Mouse (Mus musculus) hindlimb bud, embryonic 11.5 days (tissue): ENCODE results near the gene Pcca.

ENCODE experiments used
- DNase-seq: peaks from one replicate; pipeline ENCODE4 v3.0.0-alpha.2; 2012; ENCODE audit warnings: low read depth, low spot score; ENCODE audit errors: extremely low spot score

The Pcca gene

GRCm38 (mm10) chr14:122534017-122534924, at the start of gene Pcca:
Gene Pcca, plus strand, starts transcription at chr14:122534324.
- DNase-seq = peak; percentile 91

- DNase-seq = no peak
These were observed 49.7 kb upstream of the Pcca start for GRCm38 (mm10) chr14:122484458-122484843.

GRCm38 (mm10) chr14:122484844-122485551, 49.1 kb upstream of the Pcca start:
- no peak for DNase-seq

GRCm38 (mm10) chr14:122485635-122486181, 48.4 kb upstream of the Pcca start:
- DNase-seq = no peak

GRCm38 (mm10) chr14:122486611-122487010, 47.5 kb upstream of the Pcca start:
- DNase-seq = no peak

- no peak for DNase-seq
These were observed 46.8 kb upstream of the Pcca start for GRCm38 (mm10) chr14:122487366-122487765.

- no peak for DNase-seq
These were observed 45.1 kb upstream of the Pcca start for GRCm38 (mm10) chr14:122489041-122489440.

GRCm38 (mm10) chr14:122489686-122490414, 44.3 kb upstream of the Pcca start:
- no peak for DNase-seq

GRCm38 (mm10) chr14:122490441-122491328, 43.4 kb upstream of the Pcca start, which contains the start of gene Gm10837:
Gene Gm10837, plus strand, starts transcription at chr14:122490586.
- DNase-seq = no peak

GRCm38 (mm10) chr14:122491521-122491920, 42.6 kb upstream of the Pcca start:
- DNase-seq = no peak

GRCm38 (mm10) chr14:122492015-122492414, 42.1 kb upstream of the Pcca start:
- no peak for DNase-seq

GRCm38 (mm10) chr14:122509058-122509457, 25.1 kb upstream of the Pcca start:
- no peak for DNase-seq

- DNase-seq = no peak
These were observed 22.6 kb upstream of the Pcca start for GRCm38 (mm10) chr14:122511519-122511918.

- DNase-seq = no peak
These were observed 20.6 kb upstream of the Pcca start for GRCm38 (mm10) chr14:122513511-122514036.

- DNase-seq = no peak
These were observed 5.6 kb upstream of the Pcca start for GRCm38 (mm10) chr14:122528475-122528874.

- DNase-seq = no peak
These were observed 1.9 kb downstream of the Pcca start for GRCm38 (mm10) chr14:122535986-122536385.

- no peak for DNase-seq
These were observed 14.3 kb downstream of the Pcca start for GRCm38 (mm10) chr14:122548421-122548820.

GRCm38 (mm10) chr14:122548905-122549304, 14.8 kb downstream of the Pcca start:
- no peak for DNase-seq

GRCm38 (mm10) chr14:122552761-122553445, 18.8 kb downstream of the Pcca start:
- no peak for DNase-seq
